Mouse (Mus musculus): ENCODE results near the gene Nkapl. TPM values are rescaled to one million over a fixed set of nuclear protein-coding genes. Genes with fewer than 3 reads are reported as not detected.

The Nkapl gene
- total and polyA plus RNA-seq, 3 experiments, result 0.18 to 0.99 (median 0.34) TPM

- H3K4me3 ChIP-seq, result no peak overlapping the region
- WGBS, result 86% methylated on average over 6 of the region's 6 CpGs
- intact Hi-C loops (cut with DNase I), result no loop called here
Observed at GRCm38 (mm10) chr13:21417298-21418010, 50.9 kb downstream of the Nkapl start.

More at GRCm38 (mm10) chr13:21417298-21418010, 50.9 kb downstream of the Nkapl start:
- Histone ChIP-seq H3K4me1 (ENCODE audit: control insufficient read depth, insufficient read depth, low read length) (no peaks in the 10 kb centered on the region), H3K79me2 (replicated peaks; ENCODE audit: control insufficient read depth, insufficient read depth, low read length) (no peaks in the 10 kb centered on the region), H3K9ac (ENCODE audit: low read depth, low read length) (no peak overlapping the region), H3K36me3 (ENCODE audit: control insufficient read depth, insufficient read depth, low read length) (no peaks in the 10 kb centered on the region), H3K27me3 (ENCODE audit: control insufficient read depth, insufficient read depth, low read length) (no peaks in the 10 kb centered on the region), H3K27ac (no peak overlapping the region)
- DNase-seq, result no peak
- no peak for TF ChIP-seq POLR2A (IDR thresholded peaks at IDR 0.05; ENCODE audit: insufficient read depth, low read depth, low read length)
- TF ChIP-seq CTCF (IDR thresholded peaks at IDR 0.05), result no peak
- no peak for TF ChIP-seq EP300 (IDR thresholded peaks at IDR 0.05; ENCODE audit: insufficient read depth, low read depth, low read length)

Small RNA genes lying within 50 kb of the gene (microRNA-seq; reads per million reads assigned to microRNA genes)
- gene Mir1896, result 0 reads per million in 2 experiments

Other genes starting within 250 kb of the Nkapl start
- not detected for gene Gpx5, start 175.8 kb downstream of the Nkapl start, total RNA-seq (2021)
- not detected in 2 replicates for gene Gpx5, start 175.8 kb downstream of the Nkapl start, polyA plus RNA-seq (2012; rRNA removed)
- not detected for gene Gpx6, start 156.4 kb downstream of the Nkapl start, total RNA-seq (2021)
- gene Gpx6, start 156.4 kb downstream of the Nkapl start, polyA plus RNA-seq (2012; rRNA removed), result not detected in 2 replicates
- not detected for gene Olfr1367, start 121.6 kb downstream of the Nkapl start, total RNA-seq (2021)
- not detected in 2 replicates for gene Olfr1367, start 121.6 kb downstream of the Nkapl start, polyA plus RNA-seq (2012; rRNA removed)
- 1 to 10 TPM; 4.8 to 5.1 TPM for gene Zscan12, start 105.7 kb downstream of the Nkapl start, total RNA-seq (2021)
- gene Zscan12, start 105.7 kb downstream of the Nkapl start, polyA plus RNA-seq (2012; rRNA removed), result 1.3 and 2.5 TPM in 2 replicates
- 10 to 100 TPM; 23.2 to 27.7 TPM for gene Zkscan3, start 65.8 kb downstream of the Nkapl start, total RNA-seq (2021)
- 18.7 and 35.6 TPM in 2 replicates for gene Zkscan3, start 65.8 kb downstream of the Nkapl start, polyA plus RNA-seq (2012; rRNA removed)
- under 1 TPM; 0.41 to 0.50 TPM for gene Pgbd1, start 27.5 kb downstream of the Nkapl start, total RNA-seq (2021)
- gene Pgbd1, start 27.5 kb downstream of the Nkapl start, polyA plus RNA-seq (2012; rRNA removed), result 0.43 and 0.59 TPM in 2 replicates
- 10 to 100 TPM; 21.8 TPM for gene Zscan26, start 14.8 kb downstream of the Nkapl start, total RNA-seq (2021)
- 14.8 and 25.6 TPM in 2 replicates for gene Zscan26, start 14.8 kb downstream of the Nkapl start, polyA plus RNA-seq (2012; rRNA removed)
- gene Zkscan4, start 10.4 kb upstream of the Nkapl start, total RNA-seq (2021), result 1 to 10 TPM in 1 of 2 experiments, under 1 TPM in 1; 0.77 to 1.1 TPM
- gene Zkscan4, start 10.4 kb upstream of the Nkapl start, polyA plus RNA-seq (2012; rRNA removed), result 0.47 and 0.94 TPM in 2 replicates
- gene Gm10065, start 10.9 kb upstream of the Nkapl start, total RNA-seq (2021), result not detected
- not detected in 2 replicates for gene Gm10065, start 10.9 kb upstream of the Nkapl start, polyA plus RNA-seq (2012; rRNA removed)
- gene AK157302, start 26.7 kb upstream of the Nkapl start, total RNA-seq (2021), result 10 to 100 TPM; 25.4 to 27.3 TPM
- gene AK157302, start 26.7 kb upstream of the Nkapl start, polyA plus RNA-seq (2012; rRNA removed), result 0.82 and 2.0 TPM in 2 replicates
- gene Gm11273, start 32.9 kb upstream of the Nkapl start, total RNA-seq (2021), result 100 to 1,000 TPM; 241 to 252 TPM
- gene Gm11273, start 32.9 kb upstream of the Nkapl start, polyA plus RNA-seq (2012; rRNA removed), result 65.2 and 74.9 TPM in 2 replicates
- gene Zkscan8, start 62.6 kb upstream of the Nkapl start, total RNA-seq (2021), result 10 to 100 TPM in 1 of 2 experiments, 1 to 10 TPM in 1; 9.1 to 12.3 TPM
- 2.8 and 6.3 TPM in 2 replicates for gene Zkscan8, start 62.6 kb upstream of the Nkapl start, polyA plus RNA-seq (2012; rRNA removed)
- not detected for gene Olfr1366, start 74.3 kb upstream of the Nkapl start, total RNA-seq (2021)
- gene Olfr1366, start 74.3 kb upstream of the Nkapl start, polyA plus RNA-seq (2012; rRNA removed), result not detected in 2 replicates
- not detected for gene Olfr1535, start 91.4 kb upstream of the Nkapl start, total RNA-seq (2021)
- not detected in 2 replicates for gene Olfr1535, start 91.4 kb upstream of the Nkapl start, polyA plus RNA-seq (2012; rRNA removed)
- not detected for gene Olfr1364, start 113.2 kb upstream of the Nkapl start, total RNA-seq (2021)
- not detected in 2 replicates for gene Olfr1364, start 113.2 kb upstream of the Nkapl start, polyA plus RNA-seq (2012; rRNA removed)
- gene Olfr1362, start 145.5 kb upstream of the Nkapl start, total RNA-seq (2021), result not detected
- gene Olfr1362, start 145.5 kb upstream of the Nkapl start, polyA plus RNA-seq (2012; rRNA removed), result not detected in 2 replicates
- not detected for gene Olfr11, start 174.0 kb upstream of the Nkapl start, total RNA-seq (2021)
- gene Olfr11, start 174.0 kb upstream of the Nkapl start, polyA plus RNA-seq (2012; rRNA removed), result not detected in 2 replicates
- gene Olfr1361, start 194.9 kb upstream of the Nkapl start, total RNA-seq (2021), result not detected
- gene Olfr1361, start 194.9 kb upstream of the Nkapl start, polyA plus RNA-seq (2012; rRNA removed), result not detected in 2 replicates
- gene Olfr1360, start 208.9 kb upstream of the Nkapl start, total RNA-seq (2021), result not detected
- gene Olfr1360, start 208.9 kb upstream of the Nkapl start, polyA plus RNA-seq (2012; rRNA removed), result not detected in 2 replicates
- not detected for gene Olfr1359, start 229.6 kb upstream of the Nkapl start, total RNA-seq (2021)
- not detected in 2 replicates for gene Olfr1359, start 229.6 kb upstream of the Nkapl start, polyA plus RNA-seq (2012; rRNA removed)
- 10 to 100 TPM; 10.5 to 12.9 TPM for gene Hist1h2bl, start 247.6 kb upstream of the Nkapl start, total RNA-seq (2021)
- gene Hist1h2bl, start 247.6 kb upstream of the Nkapl start, polyA plus RNA-seq (2012; rRNA removed), result not detected in 2 replicates
- gene Hist1h2ai, start 247.9 kb upstream of the Nkapl start, total RNA-seq (2021), result 1 to 10 TPM; 3.5 to 9.1 TPM
- gene Hist1h2ai, start 247.9 kb upstream of the Nkapl start, polyA plus RNA-seq (2012; rRNA removed), result 1.6 TPM in 1 of 2 replicates, not detected in the other
- gene Hist1h3h, start 249.2 kb upstream of the Nkapl start, total RNA-seq (2021), result 1 to 10 TPM; 5.5 to 9.1 TPM
- gene Hist1h3h, start 249.2 kb upstream of the Nkapl start, polyA plus RNA-seq (2012; rRNA removed), result not detected in 2 replicates